Mouse (Mus musculus): Measurements from ENCODE around the gene Runx1.

The Runx1 gene

DNA sequence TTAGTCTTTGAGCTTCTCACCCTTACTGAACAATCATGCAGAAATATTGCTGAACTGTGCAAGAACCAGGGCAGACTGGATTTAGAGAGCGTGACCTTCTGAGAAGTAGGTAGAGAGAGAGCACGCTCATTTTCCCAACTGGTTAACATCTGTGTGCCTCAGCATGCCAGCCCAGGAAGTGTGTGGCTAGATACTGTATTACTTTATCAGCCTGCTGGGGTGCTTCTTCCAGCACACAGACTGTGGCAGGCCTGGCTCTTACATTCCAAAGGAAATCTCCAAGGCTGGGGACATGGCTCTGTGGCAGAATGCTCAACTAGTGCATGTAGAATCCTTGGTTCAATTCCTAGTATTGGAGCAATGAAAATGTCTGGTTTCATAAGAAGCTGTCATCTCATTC, 78.9 kb downstream of the Runx1 start:
- DNase-seq (ENCODE audit: low spot score): no peak

DNA sequence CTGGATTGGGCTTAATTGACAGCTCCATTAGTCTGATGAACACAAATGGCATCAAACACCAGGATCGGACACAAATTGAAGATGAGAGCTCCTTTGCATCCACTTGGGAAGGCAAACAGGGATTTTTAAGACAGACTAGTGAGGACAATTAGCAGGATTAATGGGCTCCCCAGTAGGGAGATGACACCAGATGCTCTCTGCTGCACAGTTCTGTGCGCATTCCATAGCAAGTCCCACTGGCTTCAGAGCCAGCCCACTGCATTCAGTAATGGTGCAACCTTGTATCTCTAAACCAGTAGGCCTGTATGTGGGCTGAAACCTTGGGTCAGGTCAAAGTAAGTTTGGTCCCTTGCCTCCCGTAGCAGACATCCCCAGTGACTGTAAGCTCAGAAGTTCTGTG, 80.7 kb downstream of the Runx1 start:
- DNase-seq (ENCODE audit: low spot score): no peak

GRCm38 (mm10) chr16:92744172-92744777, 81.7 kb downstream of the Runx1 start:
- no peak for DNase-seq (ENCODE audit: low spot score)

DNA sequence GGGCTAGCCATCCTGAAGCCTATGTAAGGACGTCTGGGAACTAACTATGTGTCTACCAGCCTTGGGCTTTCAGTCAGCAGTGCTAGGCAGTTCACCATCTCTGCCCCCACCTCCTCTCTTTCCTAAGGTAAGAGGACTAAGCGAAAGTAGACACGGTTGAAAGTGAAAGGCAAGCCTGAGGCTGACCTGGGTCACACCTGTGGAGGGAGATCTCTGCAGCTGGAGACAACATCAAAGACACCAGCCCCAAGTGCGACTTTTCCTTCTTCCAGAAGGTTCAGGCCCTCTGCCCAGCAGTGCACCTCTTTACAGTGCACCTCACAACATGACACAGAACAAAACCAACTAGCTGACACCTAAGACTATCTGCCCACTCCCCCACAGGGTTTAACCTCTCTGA, 82.2 kb downstream of the Runx1 start:
- no peak for DNase-seq (ENCODE audit: low spot score)

DNA sequence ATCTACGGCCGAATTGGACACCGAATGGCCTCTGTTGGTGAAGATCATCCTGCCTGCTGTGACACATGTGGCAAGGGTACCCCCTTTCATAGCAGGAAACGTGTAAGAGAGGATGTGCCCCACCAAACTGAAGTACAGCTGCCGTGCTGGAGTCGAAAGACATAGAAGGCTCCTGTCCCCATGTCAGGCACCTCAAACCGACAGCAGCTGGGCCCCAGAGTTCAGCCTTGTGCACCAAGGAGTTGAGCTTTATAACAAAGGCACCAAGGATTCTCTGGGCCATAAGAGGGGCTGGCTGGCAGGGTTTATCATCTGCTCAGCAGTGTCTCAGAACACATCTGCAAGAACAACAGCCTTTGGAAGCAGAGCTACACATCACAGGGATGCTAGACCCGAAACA, 84.6 kb downstream of the Runx1 start:
- DNase-seq (ENCODE audit: low spot score): no peak

GRCm38 (mm10) chr16:92740541-92740940, 85.4 kb downstream of the Runx1 start:
- DNase-seq (ENCODE audit: low spot score): no peak

GRCm38 (mm10) chr16:92739997-92740396, 86.0 kb downstream of the Runx1 start:
- DNase-seq (ENCODE audit: low spot score): no peak

DNA sequence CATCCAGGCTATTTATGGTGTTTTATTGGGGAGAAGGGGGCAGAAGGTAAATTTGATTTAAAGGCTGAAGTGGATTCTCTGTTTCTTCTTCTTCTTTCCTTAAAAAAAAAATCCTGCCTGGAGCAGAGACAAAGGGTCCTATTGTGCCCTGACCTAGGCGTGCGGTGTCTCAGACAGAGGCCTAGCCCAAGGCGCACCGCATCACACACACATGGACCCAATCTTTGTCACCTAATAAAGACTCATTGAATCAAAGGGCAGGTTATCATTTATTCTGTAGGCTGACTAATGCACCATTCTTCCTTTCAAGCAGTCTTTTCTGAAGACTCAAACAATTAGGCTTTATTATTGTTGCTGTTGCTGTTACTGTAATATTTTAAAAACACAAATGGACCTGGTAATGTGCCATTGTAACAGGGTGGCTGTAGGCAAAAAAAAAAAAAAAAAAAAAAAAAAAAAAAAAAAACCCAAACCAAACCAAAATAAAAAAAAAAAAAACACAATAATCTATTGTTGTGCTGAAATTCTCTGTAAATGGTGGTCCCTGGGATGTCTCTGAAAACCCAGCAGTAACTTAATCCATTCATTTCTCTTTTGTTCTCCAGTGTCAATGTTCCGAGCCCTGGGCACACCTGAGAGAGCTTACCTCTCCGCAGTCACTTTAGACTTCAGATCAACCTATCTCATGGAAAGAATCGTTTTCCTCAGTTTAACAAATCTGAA, 86.7 kb downstream of the Runx1 start:
- DNase-seq (ENCODE audit: low spot score): no peak

DNA sequence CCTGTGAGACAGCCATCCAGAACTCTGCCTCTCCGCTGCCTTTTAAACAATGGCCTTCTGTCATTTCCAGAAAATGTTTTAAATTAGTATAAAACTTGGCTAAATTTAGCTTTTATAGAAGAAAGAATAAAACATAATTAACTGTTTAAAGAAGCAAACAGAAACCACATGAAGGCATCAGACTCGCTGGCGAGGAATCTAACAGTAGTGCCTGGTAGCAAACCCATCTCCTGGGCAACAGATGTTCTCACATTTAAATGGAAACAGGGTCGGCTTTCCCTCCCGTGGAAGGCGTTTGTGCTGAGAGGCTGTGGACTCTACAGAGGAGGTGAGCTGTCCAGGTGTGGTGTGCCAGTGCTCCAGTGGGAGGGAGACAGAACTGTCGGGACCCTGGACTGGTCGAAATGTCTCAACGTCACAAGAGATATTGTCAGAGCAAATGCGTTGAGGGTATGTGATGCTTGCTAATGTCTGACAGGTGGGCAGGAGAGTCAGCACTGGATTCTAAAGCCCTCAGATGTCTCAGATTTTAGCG, 87.4 kb downstream of the Runx1 start:
- no peak for DNase-seq (ENCODE audit: low spot score)

- DNase-seq (ENCODE audit: low spot score): no peak
Observed at GRCm38 (mm10) chr16:92726870-92727269, 99.1 kb downstream of the Runx1 start.

- no peak for DNase-seq (ENCODE audit: low spot score)
Observed at GRCm38 (mm10) chr16:92724526-92724925, 101.4 kb downstream of the Runx1 start.

DNA sequence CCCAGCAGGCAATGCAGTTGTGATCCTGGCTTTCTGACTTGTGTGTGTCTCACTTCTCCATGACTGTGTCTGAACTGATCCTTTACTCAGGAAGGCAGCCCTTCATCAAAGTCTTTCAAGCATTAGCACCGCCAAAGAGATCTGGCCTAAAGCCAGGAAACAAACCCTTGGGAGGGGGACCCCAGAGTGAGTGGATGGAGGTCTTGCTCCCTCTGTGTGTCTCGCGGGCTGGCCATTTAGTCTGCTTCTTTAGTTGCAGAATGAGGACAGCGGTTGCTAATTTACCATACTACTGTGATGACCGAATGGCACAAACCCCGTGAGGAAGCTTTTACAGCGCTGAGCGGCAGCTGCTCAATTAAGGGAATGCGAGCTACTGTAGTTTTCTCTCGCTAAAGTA, 105.3 kb downstream of the Runx1 start:
- DNase-seq (ENCODE audit: low spot score): no peak

GRCm38 (mm10) chr16:92719725-92720124, 106.2 kb downstream of the Runx1 start:
- no peak for DNase-seq (ENCODE audit: low spot score)

DNA sequence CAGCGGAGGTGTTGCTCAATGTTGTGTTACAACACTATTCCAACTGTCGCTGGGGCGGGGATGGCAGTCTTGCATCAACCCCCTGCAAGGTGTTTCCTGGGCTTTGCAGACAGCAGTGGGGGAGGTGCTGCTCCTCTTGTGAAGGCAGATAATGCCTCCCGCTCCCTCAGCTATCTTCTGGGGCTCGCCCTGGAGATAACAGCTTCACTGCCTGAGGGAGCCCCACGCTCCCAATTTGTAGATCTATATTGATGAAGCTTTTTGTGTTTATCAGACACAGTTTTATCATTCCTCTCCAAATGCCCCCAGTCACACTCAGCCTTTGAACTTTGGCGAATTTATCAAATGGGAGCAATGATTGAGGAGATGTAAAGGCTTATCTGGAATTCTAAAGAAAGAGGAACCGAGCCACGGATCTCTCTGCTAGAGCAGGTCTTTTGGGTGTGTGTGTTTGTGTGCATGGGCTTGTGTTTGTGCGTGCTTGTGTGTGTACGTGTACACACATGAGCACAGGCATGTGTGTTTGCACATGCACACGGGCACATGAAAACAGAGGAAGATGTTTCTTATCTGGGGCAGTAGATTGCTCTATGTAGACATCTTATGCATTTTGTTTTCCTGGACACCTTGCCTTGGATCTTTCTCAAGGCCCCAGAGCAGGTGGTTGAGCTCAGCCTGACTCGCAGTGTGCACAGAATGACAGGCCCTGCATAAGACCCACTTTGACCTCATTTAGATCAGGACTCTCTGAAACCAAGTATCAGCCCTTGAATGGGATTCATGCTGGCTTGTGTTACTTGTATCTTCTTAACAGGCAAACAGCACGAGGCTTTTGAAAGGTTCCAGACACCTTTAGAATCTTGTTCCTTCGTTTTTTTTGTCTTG, 110.1 kb downstream of the Runx1 start:
- peak; percentile 64 for DNase-seq (ENCODE audit: low spot score)

- no peak for DNase-seq (ENCODE audit: low spot score)
Observed at GRCm38 (mm10) chr16:92710161-92710560, 115.8 kb downstream of the Runx1 start.

DNA sequence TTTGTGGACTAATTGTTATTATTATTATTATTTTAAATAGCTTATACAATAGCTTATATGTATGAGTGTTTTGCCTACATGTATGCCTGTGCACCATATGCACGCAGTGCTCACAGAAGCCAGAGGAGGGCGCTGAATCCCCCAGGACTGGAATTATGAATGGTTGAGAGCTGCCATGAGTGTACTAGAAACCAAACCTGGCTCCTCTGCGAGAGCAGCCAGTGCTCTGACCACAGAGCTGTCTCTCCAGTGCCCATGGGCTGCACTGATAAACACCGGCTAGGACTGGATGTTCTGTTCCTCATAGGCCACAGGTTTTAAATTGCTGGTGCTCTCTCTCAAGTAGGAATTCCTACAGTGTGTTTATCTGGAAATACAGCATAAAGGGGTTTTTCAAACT, 117.2 kb downstream of the Runx1 start:
- no peak for DNase-seq (ENCODE audit: low spot score)

- DNase-seq (ENCODE audit: low spot score): peak; percentile 62
Observed at GRCm38 (mm10) chr16:92707712-92708111, 118.2 kb downstream of the Runx1 start.

DNA sequence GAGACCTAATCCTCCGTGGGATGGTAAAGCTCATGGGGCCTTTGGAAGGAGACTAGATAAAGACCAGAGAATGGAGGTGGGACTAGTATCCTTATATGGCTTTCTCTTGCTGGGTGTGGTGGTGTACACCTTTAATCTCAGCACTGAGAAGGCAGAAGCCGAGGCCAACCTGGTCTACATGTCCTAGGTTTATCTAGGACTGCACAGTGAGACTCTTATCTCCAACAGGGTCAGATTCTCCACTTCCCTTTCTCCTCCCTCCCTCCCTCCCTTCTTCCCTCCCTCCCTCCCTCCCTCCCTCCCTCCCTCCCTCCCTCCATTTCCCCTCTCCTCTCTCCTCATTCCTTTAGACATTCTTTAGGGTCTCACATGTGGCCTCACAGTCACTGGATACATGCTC, 118.8 kb downstream of the Runx1 start:
- DNase-seq (ENCODE audit: low spot score): no peak

DNA sequence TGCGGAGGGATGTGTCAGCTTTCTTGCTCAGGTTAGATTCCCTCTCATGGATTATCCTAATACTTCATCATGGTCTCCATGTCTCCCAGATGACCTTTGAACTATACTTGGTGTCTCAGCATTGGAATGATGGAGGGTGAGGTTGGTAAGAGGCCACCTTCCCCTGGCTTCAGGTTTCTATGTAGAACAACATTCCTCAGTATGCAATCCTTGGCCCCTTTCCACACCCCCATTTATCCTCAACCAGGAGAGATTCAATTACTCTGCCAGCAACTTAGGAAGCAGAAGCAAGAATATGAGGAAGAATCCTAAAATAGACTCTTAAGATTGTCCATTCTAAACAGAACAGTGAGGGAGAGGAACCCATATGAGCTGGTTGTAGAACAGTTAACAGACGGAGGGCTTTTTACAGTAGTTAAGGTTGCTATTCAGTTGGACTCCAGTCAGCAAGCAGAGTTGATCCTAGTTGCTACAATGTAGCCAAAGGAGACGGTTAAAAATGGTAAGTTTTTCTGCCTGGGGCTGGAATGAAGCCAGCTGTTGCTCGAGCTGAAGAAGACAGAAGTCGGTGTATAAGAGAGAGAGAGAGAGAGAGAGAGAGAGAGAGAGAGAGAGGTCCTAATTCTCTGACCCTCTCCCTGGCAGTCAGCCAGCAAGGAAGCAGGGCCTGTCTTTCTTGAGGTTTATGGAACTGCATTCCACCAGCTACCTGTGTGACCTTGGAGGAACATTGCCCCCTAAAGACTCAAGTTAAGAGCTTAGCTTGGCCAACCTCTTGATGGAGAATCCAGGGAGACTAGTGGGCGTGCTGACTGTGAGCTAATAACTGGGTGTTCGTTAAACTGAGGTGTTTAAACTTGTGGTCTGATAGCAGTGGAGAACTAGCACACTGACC, 120.1 kb downstream of the Runx1 start:
- no peak for DNase-seq (ENCODE audit: low spot score)

DNA sequence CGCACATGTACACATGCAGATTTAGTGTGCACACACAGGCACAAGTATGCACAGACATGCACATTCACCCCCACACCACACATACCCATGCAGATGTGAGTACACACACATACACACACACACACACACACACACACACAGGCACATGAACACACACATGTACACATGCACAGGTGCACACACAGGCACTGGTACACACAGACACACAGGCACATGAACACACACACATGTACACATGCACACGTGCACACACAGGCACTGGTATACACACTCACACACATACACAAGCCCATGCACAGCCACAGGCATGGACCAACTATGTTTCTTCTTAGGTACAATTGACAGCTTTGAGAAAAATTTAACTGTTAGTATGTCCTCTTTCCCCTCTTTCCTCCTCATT, 122.1 kb downstream of the Runx1 start:
- DNase-seq (ENCODE audit: low spot score): no peak

DNA sequence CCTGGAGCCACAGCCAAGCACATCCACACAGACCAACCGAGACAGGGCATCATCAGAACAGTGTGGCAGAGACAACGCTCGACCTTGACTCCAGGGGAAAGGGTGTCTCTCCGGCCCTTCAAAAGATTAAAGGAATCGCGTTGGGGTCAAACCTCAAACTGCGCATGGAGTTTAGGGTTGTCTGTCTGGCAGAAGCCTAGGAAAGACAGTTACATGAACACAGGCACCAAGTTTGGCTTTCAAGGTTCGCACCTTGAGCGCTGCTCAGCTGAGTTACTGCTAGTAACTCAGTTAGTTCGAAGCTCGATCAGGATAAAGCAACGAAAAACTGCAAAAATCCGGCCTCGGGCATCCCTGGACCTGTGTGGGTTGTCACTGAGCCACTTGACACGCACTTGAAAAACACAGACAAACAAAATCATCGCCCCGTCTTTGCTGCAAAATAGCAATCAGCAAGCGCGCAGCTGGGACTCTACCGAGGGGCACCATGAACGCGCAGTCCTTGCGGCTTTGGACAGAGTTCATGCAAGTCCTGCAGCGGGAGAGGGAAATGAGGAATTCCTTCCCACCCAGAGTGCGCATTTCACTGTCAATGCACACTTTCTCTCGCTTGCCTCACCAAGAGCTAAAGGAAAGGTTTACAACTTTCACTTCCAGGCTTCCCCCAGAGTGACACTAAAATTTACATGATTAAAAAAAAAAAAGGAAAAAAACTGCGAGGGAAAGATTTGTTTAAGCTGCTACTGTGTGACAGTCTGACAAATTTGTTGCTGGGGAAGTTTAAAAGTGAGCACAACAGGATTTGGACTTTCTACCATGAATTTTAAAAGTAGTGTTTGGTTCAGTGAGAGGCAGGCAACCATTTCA, 126.2 kb downstream of the Runx1 start:
- DNase-seq (ENCODE audit: low spot score): no peak
